Comparison of ENCODE assay signal across 10 mouse cellular contexts in genomic region chr9:118479508-118480291, GRCm38 (mm10). TPM values are rescaled to one million over a fixed set of nuclear protein-coding genes. Genes with fewer than 3 reads are reported as not detected.
DNase-seq lines count a peak whose midpoint lies in the region; ATAC-seq and TF ChIP-seq lines count a peak whose summit lies in the region.
"Had no signal": no experiment of that assay in that cellular context is flagged by ENCODE, and none has a peak within 500 bp of the region (broad histone marks: within the 10 kb centered on the region; RNA-seq: fewer than 3 reads in every experiment).

No protein-coding gene starts in this region.

- H3K27ac ChIP-seq in liver, embryonic 15.5 days (replicated peaks): no peak overlapping the region

- peak; percentile 31 for DNase-seq in embryo, embryonic 10 days (ENCODE audit: low spot score)
- no peak for DNase-seq in embryo, embryonic 11 days
- DNase-seq in layer of hippocampus, postnatal 10 days (ENCODE audit: low spot score in 2 of 2): no peak
- DNase-seq in thymus, postnatal 4 days: no peak
- DNase-seq: kidney, adult 11 months had no signal

- no peaks in the 10 kb centered on the region for H3K9me3 ChIP-seq in E14TG2a.4 (ENCODE audit: low read length)
- no peaks in the 10 kb centered on the region for H3K9me3 ChIP-seq in liver, embryonic 15.5 days (replicated peaks)

- H3K4me3 ChIP-seq in E14TG2a.4 (replicated peaks; ENCODE audit: low read length): peak overlapping the region; percentile 86
- H3K4me3 ChIP-seq in liver, embryonic 15.5 days (replicated peaks): peak overlapping the region; percentile 35; the same call in 1 of the 2 replicates

- peaks cover 78% of the 10 kb centered on the region for H3K4me1 ChIP-seq in E14TG2a.4 (replicated peaks; ENCODE audit: low read depth, low read length)
- H3K4me1 ChIP-seq in liver, embryonic 15.5 days (replicated peaks): peaks cover 12% of the 10 kb centered on the region

- TF ChIP-seq CTCF in E14TG2a.4 (conservative IDR thresholded peaks at IDR 0.05; ENCODE audit: low read length): no peak

- ATAC-seq in granulocyte monocyte progenitor cell, adult 5-6 weeks (replicated peaks; ENCODE audit: poor library complexity, severe bottlenecking): peak; percentile 6; the same call in 1 of the 2 replicates
- ATAC-seq in liver, embryonic 15.5 days (ENCODE audit: insufficient read depth): no peak
- no peak for ATAC-seq in frontal cortex, adult (ENCODE audit: low TSS enrichment)

- H3K36me3 ChIP-seq in E14TG2a.4 (ENCODE audit: insufficient read depth, low read length): peaks cover 9% of the 10 kb centered on the region; the same call in 1 of the 2 replicates
- H3K36me3 ChIP-seq in liver, embryonic 15.5 days (replicated peaks): no peaks in the 10 kb centered on the region

- peak overlapping the region; percentile 56; the same call in 1 of the 2 replicates for H3K4me2 ChIP-seq in liver, embryonic 15.5 days

- H3K27me3 ChIP-seq in E14TG2a.4 (ENCODE audit: insufficient read depth, low read length): peaks cover 87% of the 10 kb centered on the region
- H3K27me3 ChIP-seq in liver, embryonic 15.5 days: peaks cover 100% of the 10 kb centered on the region

- WGBS in liver, embryonic 15.5 days (ENCODE audit: insufficient replicate concordance): 6% methylated on average over 23 of the region's 23 CpGs

- H3K9ac ChIP-seq in liver, embryonic 15.5 days: no peak overlapping the region

RNA-seq across cellular contexts. Expression of gene Eomes, which starts 1.7 kb away (rescaled TPM):
- not detected in 2 replicates for total RNA-seq in granulocyte monocyte progenitor cell, adult 5-6 weeks (2014; fragmentation: Nextera tagmentation)
- not detected in 2 replicates for total RNA-seq in granulocyte monocyte progenitor cell, adult 5-6 weeks (2017)
- 0.03 TPM in 1 of 2 replicates, not detected in the other for polyA plus RNA-seq in liver, embryonic 15.5 days (2015; fragmentation: Nextera tagmentation; extraction: Ambion mirVana)
- 1 to 10 TPM; 5.2 to 6.1 TPM for total RNA-seq in layer of hippocampus, postnatal 10 days (2021)
- polyA plus RNA-seq: small intestine, adult 2 months had no signal

RNA-seq across cellular contexts. Expression of gene Golga4, which starts 26.4 kb away (rescaled TPM):
- 50.2 and 61.6 TPM in 2 replicates for total RNA-seq in granulocyte monocyte progenitor cell, adult 5-6 weeks (2014; fragmentation: Nextera tagmentation)
- 69.4 and 82.7 TPM in 2 replicates for total RNA-seq in granulocyte monocyte progenitor cell, adult 5-6 weeks (2017)
- 13.5 and 14.9 TPM in 2 replicates for polyA plus RNA-seq in liver, embryonic 15.5 days (2015; fragmentation: Nextera tagmentation; extraction: Ambion mirVana)
- 10 to 100 TPM; 67.3 to 76.7 TPM for total RNA-seq in layer of hippocampus, postnatal 10 days (2021)

Comparison
In these comparisons a context has a peak if more than half of its experiments do, and no peak if none do; other contexts are left out.
1. RNA of gene Eomes, which starts 1.7 kb away (total RNA-seq): 5.2 to 6.1 TPM in layer of hippocampus, postnatal 10 days; not detected in granulocyte monocyte progenitor cell, adult 5-6 weeks; every median in the first group is over 4 times any median in the second.